Mouse (Mus musculus) kidney, postnatal 0 days (tissue): ENCODE results near the gene Ubqln4. TPM values are rescaled to one million over a fixed set of nuclear protein-coding genes. Genes with fewer than 3 reads are reported as not detected.
A peak's percentile ranks its signal among the peaks of the same experiment; 100 is the strongest.
"Not testable (repeated sequence)": the region's sequence is repeated elsewhere in the genome, so short reads cannot be mapped to it uniquely, and the experiment has no call there.

ENCODE experiments used
- ATAC-seq: fragments of 200-750 bp; cut with Nextera tagmentation; replicated peaks from 2 replicates; pipeline ENCODE4 v1.8.0; 2017; ENCODE audit warnings: low read depth, moderate number of reproducible peaks, moderate TSS enrichment, moderate library complexity; ENCODE audit not compliant: low FRiP score
- DNase-seq: peaks from one replicate; pipeline ENCODE4 v3.0.0-alpha.2; 2016; ENCODE audit warnings: low spot score
- H3K27ac ChIP-seq: fragments of 300-500 bp; sonication (generic); 2 replicates; pipeline ENCODE4 v1.5.1; 2014; ENCODE audit warnings: mild to moderate bottlenecking
- H3K27me3 ChIP-seq: fragments of 300-500 bp; sonication (generic); 2 replicates; pipeline ENCODE4 v1.6.1; 2014; ENCODE audit warnings: low read length, mixed read lengths; ENCODE audit not compliant: insufficient read depth
- H3K36me3 ChIP-seq: fragments of 300-500 bp; sonication (generic); 2 replicates; pipeline ENCODE4 v1.6.1; 2014; ENCODE audit warnings: low read length, mixed read lengths; ENCODE audit not compliant: insufficient read depth
- H3K4me1 ChIP-seq: fragments of 300-500 bp; sonication (generic); replicated peaks from 2 replicates; pipeline ENCODE4 v1.6.1; 2014; ENCODE audit warnings: antibody characterized with exemption, low read length, mixed read lengths; ENCODE audit not compliant: insufficient read depth
- H3K4me2 ChIP-seq: fragments of 300-500 bp; sonication (generic); 2 replicates; pipeline ENCODE4 v1.6.1; 2014; ENCODE audit warnings: mild to moderate bottlenecking, low read length, moderate library complexity, mixed read lengths
- H3K4me3 ChIP-seq: fragments of 300-500 bp; sonication (generic); replicated peaks from 2 replicates; pipeline ENCODE4 v1.5.1; 2014; ENCODE audit warnings: low read depth, low read length
- H3K9ac ChIP-seq: fragments of 300-500 bp; sonication (generic); 2 replicates; pipeline ENCODE4 v1.6.1; 2014; ENCODE audit warnings: low read depth, low read length
- H3K9me3 ChIP-seq: fragments of 300-500 bp; sonication (generic); replicated peaks from 2 replicates; pipeline ENCODE4 v1.6.1; 2016; ENCODE audit warnings: low read length, inconsistent platforms, mixed read lengths
- CTCF ChIP-seq: IDR thresholded peaks from 2 replicates; pipeline ENCODE4 v1.5.1; 2016; ENCODE audit warnings: antibody characterized with exemption, low read depth, mild to moderate bottlenecking, moderate library complexity
- WGBS: fragments of 180-500 bp; shearing (Covaris S2); extraction: QIAGEN DNeasy Blood & Tissue Kit; methylation state at CpG from one replicate; pipeline ENCODE4 v1.1.7; 2014; 5-methylcytosine and 5-hydroxymethylcytosine counted together
- polyA plus RNA-seq: library from polyadenylated mRNA; unstranded; fragments of >200 nt; fragmentation: Nextera tagmentation; extraction: Ambion mirVana; gene quantifications from 2 replicates; pipeline ENCODE4 v1.2.1, GENCODE M21; 2015

The Ubqln4 gene
- polyA plus RNA-seq, 1 experiment from 2014 or later, result 35.1 TPM

- no peaks in the 10 kb centered on the region for H3K27me3 ChIP-seq
- no peaks in the 10 kb centered on the region for H3K4me1 ChIP-seq
- whole genome bisulfite sequencing, result 75% methylated on average over 2 of the region's 2 CpGs
- no peak for TF ChIP-seq CTCF
- no peak overlapping the region for H3K9ac ChIP-seq
- H3K36me3 ChIP-seq, result peaks cover 21% of the 10 kb centered on the region
- no peak overlapping the region for H3K27ac ChIP-seq
- no peak for ATAC-seq
- DNase-seq, result no peak
- H3K4me3 ChIP-seq, result no peak overlapping the region
- no peaks in the 10 kb centered on the region for H3K9me3 ChIP-seq
- H3K4me2 ChIP-seq, result no peak overlapping the region
Measured at GRCm38 (mm10) chr3:88572835-88573234, 19.3 kb downstream of the Ubqln4 start.

- no peak for TF ChIP-seq CTCF
- no peak for ATAC-seq
Measured at GRCm38 (mm10) chr3:88573810-88574209, 20.3 kb downstream of the Ubqln4 start.

GRCm38 (mm10) chr3:88575540-88575939 is 22.0 kb downstream of the Ubqln4 start, which contains the start of gene Ssr2:
TSS of gene Ssr2 (plus strand) at chr3:88575876.
- DNase-seq (no peak), ATAC-seq (no peak)
- no peak for TF ChIP-seq CTCF
- Histone ChIP-seq H3K4me2 (no peak within 1 kb of the TSS), H3K27ac (no peak within 1 kb of the TSS), H3K9ac (no peak within 1 kb of the TSS), H3K36me3 (no peaks in the 10 kb centered on the region), H3K4me1 (peaks cover 6% of the 10 kb centered on the region; the same call in 1 of the 2 replicates), H3K27me3 (no peaks in the 10 kb centered on the region), H3K9me3 (no peaks in the 10 kb centered on the region), H3K4me3 (no peak within 1 kb of the TSS)
- WGBS, result 88% methylated on average over 3 of the region's 3 CpGs

More at GRCm38 (mm10) chr3:88573810-88574209, 20.3 kb downstream of the Ubqln4 start:
- Histone ChIP-seq H3K27ac (no peak overlapping the region), H3K36me3 (peaks cover 11% of the 10 kb centered on the region), H3K4me1 (no peaks in the 10 kb centered on the region; the same call in 1 of the 2 replicates), H3K4me2 (no peak overlapping the region), H3K27me3 (no peaks in the 10 kb centered on the region), H3K4me3 (no peak overlapping the region), H3K9me3 (no peaks in the 10 kb centered on the region), H3K9ac (no peak overlapping the region)
- no peak for DNase-seq
- WGBS, result 90% methylated on average over 2 of the region's 2 CpGs

- not testable (repeated sequence) for H3K27me3 ChIP-seq, H3K4me1 ChIP-seq, ATAC-seq, H3K4me3 ChIP-seq, DNase-seq, H3K9me3 ChIP-seq, H3K36me3 ChIP-seq, H3K4me2 ChIP-seq, H3K9ac ChIP-seq, H3K27ac ChIP-seq
- 88% methylated on average over 5 of the region's 5 CpGs for WGBS
Measured at GRCm38 (mm10) chr3:88577846-88578245, 24.3 kb downstream of the Ubqln4 start.

GRCm38 (mm10) chr3:88578498-88579424 is 25.2 kb downstream of the Ubqln4 start:
- WGBS, result 51% methylated on average over 8 of the region's 8 CpGs

GRCm38 (mm10) chr3:88579454-88580117 is 26.0 kb downstream of the Ubqln4 start:
- TF ChIP-seq CTCF, result no peak
- no peak overlapping the region; the same call in none of the 2 replicates for H3K27ac ChIP-seq
- H3K4me3 ChIP-seq, result peak overlapping the region; percentile 93
- ATAC-seq (peak; percentile 72), DNase-seq (peak; percentile 95)
- WGBS, result under 1% methylated on average over 34 of the region's 34 CpGs
- peak overlapping the region; percentile 92 for H3K9ac ChIP-seq
- peaks cover 6% of the 10 kb centered on the region; the same call in 1 of the 2 replicates for H3K4me1 ChIP-seq
- peak overlapping the region; percentile 78 for H3K4me2 ChIP-seq
- peaks cover 14% of the 10 kb centered on the region; the same call in 1 of the 2 replicates for H3K36me3 ChIP-seq
- no peaks in the 10 kb centered on the region for H3K27me3 ChIP-seq
- H3K9me3 ChIP-seq, result no peaks in the 10 kb centered on the region

More at GRCm38 (mm10) chr3:88578498-88579424, 25.2 kb downstream of the Ubqln4 start:
- Histone ChIP-seq H3K27ac (no peak overlapping the region), H3K36me3 (peaks cover 14% of the 10 kb centered on the region; the same call in 1 of the 2 replicates), H3K27me3 (no peaks in the 10 kb centered on the region), H3K9me3 (no peaks in the 10 kb centered on the region), H3K4me2 (peak overlapping the region; percentile 78), H3K4me1 (peaks cover 6% of the 10 kb centered on the region; the same call in 1 of the 2 replicates), H3K9ac (peak overlapping the region; percentile 92; the same call in 1 of the 2 replicates), H3K4me3 (peak overlapping the region; percentile 93)
- DNase-seq (no peak), ATAC-seq (no peak; the same call in 1 of the 2 replicates)
- no peak for TF ChIP-seq CTCF
